Mouse (Mus musculus): ENCODE measurements around the gene Syt7.

Syt7 gene

DNA sequence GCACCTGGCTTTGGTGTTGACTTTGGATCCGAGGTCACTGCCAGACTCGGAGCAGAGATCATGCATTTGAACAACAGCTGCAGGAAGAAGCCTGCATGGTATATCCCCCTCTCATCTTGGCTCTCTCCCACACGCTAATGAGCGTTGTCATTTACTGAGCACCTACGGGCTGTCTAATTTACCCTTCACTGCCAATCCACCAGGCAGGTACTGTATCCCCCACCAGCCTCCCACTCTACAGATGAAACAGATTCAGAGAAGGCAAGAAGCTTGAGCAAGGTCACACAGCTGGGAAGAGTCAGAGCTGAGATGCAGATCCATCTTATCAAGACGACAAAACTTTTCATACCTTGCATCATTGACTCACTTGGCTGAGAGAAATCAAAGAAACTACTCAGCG, 72.7 kb downstream of the Syt7 start:
- no peak for DNase-seq

- DNase-seq, result no peak
Observed at GRCm38 (mm10) chr19:10464427-10464826, 75.5 kb downstream of the Syt7 start.

GRCm38 (mm10) chr19:10469171-10469658, 80.3 kb downstream of the Syt7 start:
- DNase-seq, result no peak

DNA sequence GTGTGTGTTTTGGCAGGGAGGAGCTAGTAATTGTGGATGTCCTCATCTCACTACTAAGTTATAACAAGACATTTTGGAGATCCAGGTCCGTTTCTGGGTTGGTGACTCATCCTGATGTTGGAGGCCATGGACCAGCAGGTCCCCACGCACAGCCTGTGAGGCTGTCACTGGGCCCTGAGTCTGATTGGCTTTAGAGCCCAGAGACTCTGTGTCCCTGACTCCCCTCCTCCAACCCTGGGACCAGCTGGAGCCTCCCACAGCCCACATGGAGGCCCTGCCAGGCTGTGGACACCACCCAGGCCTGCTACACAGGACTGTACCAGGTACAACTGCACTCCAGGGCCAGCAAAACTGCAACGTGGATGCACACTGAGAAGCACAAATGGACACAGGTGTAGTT, 84.1 kb downstream of the Syt7 start:
- DNase-seq, result no peak

- no peak for DNase-seq
Observed at GRCm38 (mm10) chr19:10473779-10474178, 84.9 kb downstream of the Syt7 start.

- DNase-seq, result no peak
Observed at GRCm38 (mm10) chr19:10479541-10479940, 90.7 kb downstream of the Syt7 start.

DNA sequence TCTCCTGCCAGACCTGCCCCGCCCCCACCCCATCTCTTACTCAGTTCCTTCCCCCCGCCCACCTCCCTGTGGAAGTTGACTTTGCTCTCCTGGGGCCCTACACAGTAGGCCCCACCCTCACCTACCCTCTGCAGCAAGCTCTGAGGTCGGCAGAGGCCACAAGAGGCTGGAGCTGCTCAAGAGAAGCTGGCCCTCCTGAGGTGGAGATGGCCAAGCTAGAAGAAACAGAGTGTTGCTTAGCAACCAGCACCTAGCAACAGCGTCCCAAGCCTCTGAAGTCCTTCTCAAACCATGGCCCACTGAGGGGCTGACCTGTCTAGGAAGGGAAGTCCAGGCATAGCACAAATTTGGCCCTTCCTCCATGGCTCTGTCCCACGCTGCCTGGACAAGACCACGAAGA, 93.8 kb downstream of the Syt7 start, which contains the start of gene Ppp1r32:
Ppp1r32 (minus strand) TSS at position 226 of the 400 bp plus-strand sequence.
- DNase-seq, result no peak

DNA sequence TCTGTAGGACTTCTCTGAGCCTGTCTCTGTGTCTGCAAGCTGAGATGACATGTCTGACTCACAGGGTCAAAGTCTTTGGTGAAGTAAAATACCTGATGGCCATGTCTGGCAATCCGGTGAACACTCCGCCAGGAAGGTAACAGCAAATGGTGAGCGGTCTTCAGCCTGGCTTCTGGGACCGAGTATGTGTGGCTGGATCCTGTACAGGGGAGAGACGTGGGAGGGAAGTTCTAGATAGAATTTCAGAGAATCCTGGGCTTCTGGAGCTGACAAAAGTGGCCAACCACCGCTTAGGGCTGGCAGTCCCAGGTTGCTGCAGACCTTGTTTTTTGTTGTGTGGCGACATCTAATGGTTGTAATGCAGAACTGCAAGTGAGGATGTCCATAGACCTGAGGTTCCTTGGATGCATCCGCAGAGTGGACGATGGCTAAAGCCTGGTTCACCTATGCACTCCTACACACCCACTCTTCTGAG, 97.4 kb downstream of the Syt7 start:
- DNase-seq, result no peak

GRCm38 (mm10) chr19:10495670-10496069, 106.8 kb downstream of the Syt7 start:
- DNase-seq, result no peak

- no peak for DNase-seq
Observed at GRCm38 (mm10) chr19:10496976-10497375, 108.1 kb downstream of the Syt7 start.

DNA sequence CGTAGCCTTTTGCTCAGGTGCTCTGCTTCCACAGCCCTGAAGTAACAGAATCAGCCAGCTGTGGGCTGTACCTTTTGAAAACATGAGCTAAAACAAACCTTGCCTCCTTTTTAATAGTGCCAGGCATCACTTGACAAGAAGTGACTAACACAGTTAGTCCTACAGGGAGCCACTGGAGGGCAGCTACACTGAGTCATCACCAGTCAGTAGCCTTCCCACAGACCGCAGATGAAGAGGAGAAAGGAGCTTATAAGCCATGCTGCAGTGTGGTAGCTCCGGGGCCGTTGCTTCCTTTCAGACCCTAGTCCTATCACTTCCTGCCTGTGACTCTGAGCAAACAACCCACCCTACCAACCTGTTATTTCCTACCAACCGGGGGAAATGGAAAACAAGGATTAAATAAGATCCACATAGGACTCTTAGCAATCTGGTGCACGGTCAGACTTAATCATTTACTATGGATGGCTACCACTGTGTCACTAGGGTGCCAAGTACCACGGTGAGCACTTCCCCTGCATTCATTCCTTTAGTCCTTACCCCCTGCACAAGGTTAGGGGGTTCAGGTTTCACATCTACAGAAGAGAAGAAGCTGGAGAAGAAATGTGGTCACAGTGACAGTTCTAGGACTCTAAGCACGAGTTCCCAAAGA, 108.7 kb downstream of the Syt7 start:
- DNase-seq, result no peak

GRCm38 (mm10) chr19:10500581-10500980, 111.7 kb downstream of the Syt7 start:
- DNase-seq, result no peak

GRCm38 (mm10) chr19:10502571-10502970, 113.7 kb downstream of the Syt7 start:
- no peak for DNase-seq

Data from thymus, adult 18-20 months (tissue).